ENCODE assay signal across 8 mouse cellular contexts in the genomic region with DNA sequence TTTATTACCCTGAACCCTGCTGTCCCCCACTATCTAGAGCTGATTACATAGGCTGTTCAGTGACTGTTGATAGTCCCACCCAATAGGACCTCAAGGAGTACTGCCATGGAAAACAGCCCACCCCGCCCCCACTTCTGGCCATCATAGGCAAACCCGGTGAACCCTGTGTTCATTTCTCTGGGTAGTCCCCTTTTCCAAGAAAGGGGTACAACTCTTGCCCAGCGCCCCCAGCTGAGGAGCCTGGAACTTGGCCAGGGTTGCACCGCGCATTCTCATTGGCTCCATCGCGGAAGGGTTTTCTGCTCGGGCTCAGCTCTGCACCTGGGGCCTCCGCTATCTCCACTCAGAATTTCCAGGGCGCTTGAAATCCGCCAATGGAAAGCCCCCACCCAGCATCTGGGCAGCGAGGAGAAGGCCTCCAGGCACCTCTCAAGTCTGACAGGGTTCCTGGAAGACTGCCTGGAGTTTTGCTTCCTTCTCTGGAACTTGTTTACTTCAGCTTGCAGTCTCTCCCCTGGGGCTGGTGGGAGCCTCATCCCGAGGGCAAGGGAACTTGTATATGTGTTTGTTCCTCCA. TPM values are rescaled to one million over a fixed set of nuclear protein-coding genes. Genes with fewer than 3 reads are reported as not detected.
DNase-seq lines count a peak whose midpoint lies in the region; ATAC-seq lines count a peak whose summit lies in the region.

No protein-coding gene starts in this region.

- peaks cover 28% of the 10 kb centered on the region for H3K4me1 ChIP-seq in heart, embryonic 12.5 days (replicated peaks)
- H3K4me1 ChIP-seq in limb, embryonic 10.5 days: peaks cover 31% of the 10 kb centered on the region

- peak; percentile 58; the same call in 1 of the 2 replicates for ATAC-seq in heart, embryonic 12.5 days (ENCODE audit: insufficient number of reproducible peaks, low FRiP score)

- DNase-seq in adrenal gland, postnatal 10 days: peak; percentile 62
- no peak for DNase-seq in adrenal gland, postnatal 25 days
- peak; percentile 99 for DNase-seq in adipocyte (ENCODE audit: low spot score)
- no peak for DNase-seq in limb, embryonic 10.5 days (ENCODE audit: low spot score)
- peak; percentile 77 for DNase-seq in skeletal muscle tissue, adult 2 months (ENCODE audit: low read depth, low spot score)
- no peak for DNase-seq in spleen, adult 12 weeks (ENCODE audit: low spot score)
- no peak for DNase-seq in layer of hippocampus, adult 9-11 months

- peak overlapping the region; percentile 44 for H3K4me2 ChIP-seq in heart, embryonic 12.5 days

- no peak overlapping the region for H3K4me3 ChIP-seq in heart, embryonic 12.5 days
- no peak overlapping the region for H3K4me3 ChIP-seq in limb, embryonic 10.5 days

- H3K9ac ChIP-seq in heart, embryonic 12.5 days: 0 out of 2 replicates have a peak overlapping the region, but pooled peaks have one; percentile 3

- WGBS in heart, embryonic 12.5 days: 26% methylated on average over 13 of the region's 13 CpGs
- WGBS in limb, embryonic 10.5 days: 57% methylated on average over 13 of the region's 13 CpGs

- no peaks in the 10 kb centered on the region for H3K27me3 ChIP-seq in heart, embryonic 12.5 days (replicated peaks)
- H3K27me3 ChIP-seq in limb, embryonic 10.5 days (ENCODE audit: low read depth, poor library complexity, severe bottlenecking): no peaks in the 10 kb centered on the region

- H3K9me3 ChIP-seq in heart, embryonic 12.5 days (replicated peaks): no peaks in the 10 kb centered on the region
- H3K9me3 ChIP-seq in limb, embryonic 10.5 days (replicated peaks): no peaks in the 10 kb centered on the region

- no peaks in the 10 kb centered on the region for H3K36me3 ChIP-seq in heart, embryonic 12.5 days
- no peaks in the 10 kb centered on the region for H3K36me3 ChIP-seq in limb, embryonic 10.5 days

- peak overlapping the region; percentile 80 for H3K27ac ChIP-seq in heart, embryonic 12.5 days (ENCODE audit: poor library complexity, severe bottlenecking)
- peak overlapping the region; percentile 59 for H3K27ac ChIP-seq in limb, embryonic 10.5 days

RNA-seq across cellular contexts. Expression of a gene that starts 21.6 kb away (rescaled TPM):
- total RNA-seq in adrenal gland, postnatal 10 days (2021): not detected
- not detected in 2 replicates for total RNA-seq in adrenal gland, postnatal 25 days (2021)
- polyA plus RNA-seq in heart, embryonic 12.5 days (2016; fragmentation: Nextera tagmentation; extraction: Ambion mirVana): not detected in 2 replicates
- not detected in 2 replicates for polyA plus RNA-seq in limb, embryonic 10.5 days (2016; fragmentation: Nextera tagmentation; extraction: Ambion mirVana)

RNA-seq across cellular contexts. Expression of a gene that starts 21.7 kb away (rescaled TPM):
- total RNA-seq in adrenal gland, postnatal 10 days (2021): not detected
- total RNA-seq in adrenal gland, postnatal 25 days (2021): not detected in 2 replicates
- polyA plus RNA-seq in heart, embryonic 12.5 days (2016; fragmentation: Nextera tagmentation; extraction: Ambion mirVana): not detected in 2 replicates
- polyA plus RNA-seq in limb, embryonic 10.5 days (2016; fragmentation: Nextera tagmentation; extraction: Ambion mirVana): 0.15 and 0.24 TPM in 2 replicates

Comparison
In these comparisons a context has a peak if more than half of its experiments do, and no peak if none do; other contexts are left out.
1. DNase-seq: peak in adrenal gland, postnatal 10 days (single experiment), adipocyte (single experiment) and skeletal muscle tissue, adult 2 months (single experiment); none in adrenal gland, postnatal 25 days (single experiment), limb, embryonic 10.5 days (single experiment), spleen, adult 12 weeks (single experiment) and layer of hippocampus, adult 9-11 months (single experiment).